Mouse (Mus musculus): ENCODE data around the gene Suds3. TPM values are rescaled to one million over a fixed set of nuclear protein-coding genes. Genes with fewer than 3 reads are reported as not detected.

Suds3 gene
- total RNA-seq (2021): 10 to 100 TPM; 68.6 to 80.3 TPM

- peak; percentile 98 for DNase-seq
Observed at GRCm38 (mm10) chr5:117115836-117116366, at the start of gene Suds3. Suds3 (minus strand) TSS chr5:117116113.

GRCm38 (mm10) chr5:117164923-117165322 lies 49.0 kb upstream of the Suds3 start:
- no peak for DNase-seq

- DNase-seq: no peak
Observed at GRCm38 (mm10) chr5:117164516-117164915, 48.6 kb upstream of the Suds3 start.

- no peak for DNase-seq
Observed at GRCm38 (mm10) chr5:117163790-117164189, 47.9 kb upstream of the Suds3 start.

GRCm38 (mm10) chr5:117160499-117160898 lies 44.6 kb upstream of the Suds3 start:
- no peak for DNase-seq

GRCm38 (mm10) chr5:117159805-117160291 lies 43.9 kb upstream of the Suds3 start:
- no peak for DNase-seq

GRCm38 (mm10) chr5:117159326-117159725 lies 43.4 kb upstream of the Suds3 start:
- no peak for DNase-seq

- DNase-seq: no peak
Observed at GRCm38 (mm10) chr5:117158335-117159018, 42.6 kb upstream of the Suds3 start.

GRCm38 (mm10) chr5:117153527-117154091 lies 37.7 kb upstream of the Suds3 start:
- DNase-seq: peak; percentile 52

- no peak for DNase-seq
Observed at GRCm38 (mm10) chr5:117152944-117153343, 37.0 kb upstream of the Suds3 start.

- no peak for DNase-seq
Observed at GRCm38 (mm10) chr5:117150068-117150467, 34.2 kb upstream of the Suds3 start.

GRCm38 (mm10) chr5:117149054-117149942 lies 33.4 kb upstream of the Suds3 start:
- DNase-seq: no peak

- no peak for DNase-seq
Observed at GRCm38 (mm10) chr5:117147187-117148095, 31.5 kb upstream of the Suds3 start.

GRCm38 (mm10) chr5:117146165-117146564 lies 30.3 kb upstream of the Suds3 start:
- DNase-seq: no peak

GRCm38 (mm10) chr5:117143721-117144135 lies 27.8 kb upstream of the Suds3 start:
- DNase-seq: peak; percentile 58

- DNase-seq: no peak
Observed at GRCm38 (mm10) chr5:117140374-117140773, 24.5 kb upstream of the Suds3 start.

GRCm38 (mm10) chr5:117139822-117140221 lies 23.9 kb upstream of the Suds3 start:
- DNase-seq: no peak

- peak; percentile 63 for DNase-seq
Observed at GRCm38 (mm10) chr5:117138295-117138988, 22.5 kb upstream of the Suds3 start.

GRCm38 (mm10) chr5:117137594-117137993 lies 21.7 kb upstream of the Suds3 start:
- no peak for DNase-seq

GRCm38 (mm10) chr5:117137011-117137410 lies 21.1 kb upstream of the Suds3 start:
- no peak for DNase-seq

GRCm38 (mm10) chr5:117136570-117136969 lies 20.7 kb upstream of the Suds3 start:
- DNase-seq: no peak

Data from heart, postnatal 4 days (tissue).